Mouse (Mus musculus): ENCODE measurements around the gene Slco2a1.

GRCm38 (mm10) chr9:102946469-102947015, 42.0 kb upstream of the Slco2a1 start:
- TF ChIP-seq CTCF (IDR thresholded peaks at IDR 0.05; ENCODE audit: control insufficient read depth, insufficient read depth, low read length) (no peak), POLR2A (IDR thresholded peaks at IDR 0.05; ENCODE audit: borderline replicate concordance, control insufficient read depth, low read depth, low read length) (no peak)

All from bone marrow, adult 2 months (tissue).